Mouse (Mus musculus): ENCODE data around the gene Dcakd. TPM values are rescaled to one million over a fixed set of nuclear protein-coding genes. Genes with fewer than 3 reads are reported as not detected.

Gene Dcakd
- 95.9 and 101 TPM in 2 replicates for polyA plus RNA-seq (2015; fragmentation: Nextera tagmentation; extraction: Ambion mirVana)

GRCm38 (mm10) chr11:103028176-103028891, at the start of gene Dcakd, which contains the start of gene Nmt1:
Gene Dcakd, minus strand, starts transcription at chr11:103028333.
Gene Nmt1, plus strand, starts transcription at chr11:103028190.
- Histone ChIP-seq H3K27ac (replicated peaks) (peak within 1 kb of the TSS; percentile 90), H3K27me3 (replicated peaks) (no peaks in the 10 kb centered on the region), H3K9ac (peak within 1 kb of the TSS; percentile 89), H3K9me3 (no peaks in the 10 kb centered on the region), H3K36me3 (peaks cover 31% of the 10 kb centered on the region), H3K4me3 (peak within 1 kb of the TSS; percentile 60), H3K4me1 (peaks cover 38% of the 10 kb centered on the region), H3K4me2 (peak within 1 kb of the TSS; percentile 79)
- WGBS, result under 1% methylated on average over 36 of the region's 36 CpGs
- peak; percentile 97 for ATAC-seq (ENCODE audit: extremely low read depth, insufficient number of reproducible peaks, low FRiP score, low TSS enrichment)

- no peak overlapping the region for H3K4me2 ChIP-seq
- no peak overlapping the region for H3K9ac ChIP-seq
- peaks cover 21% of the 10 kb centered on the region for H3K27me3 ChIP-seq (replicated peaks)
- no peak overlapping the region for H3K27ac ChIP-seq (replicated peaks)
- H3K9me3 ChIP-seq, result no peaks in the 10 kb centered on the region
- H3K4me3 ChIP-seq, result no peak overlapping the region
- H3K4me1 ChIP-seq, result peaks cover 38% of the 10 kb centered on the region
- ATAC-seq (ENCODE audit: extremely low read depth, insufficient number of reproducible peaks, low FRiP score, low TSS enrichment), result no peak
- WGBS, result 78% methylated on average over 8 of the region's 8 CpGs
- peaks cover 45% of the 10 kb centered on the region for H3K36me3 ChIP-seq
Observed at GRCm38 (mm10) chr11:103076581-103076980, 48.4 kb upstream of the Dcakd start.

- Histone ChIP-seq H3K4me3 (no peak overlapping the region), H3K36me3 (peaks cover 51% of the 10 kb centered on the region), H3K4me2 (no peak overlapping the region), H3K4me1 (peaks cover 38% of the 10 kb centered on the region), H3K27me3 (replicated peaks) (peaks cover 16% of the 10 kb centered on the region), H3K9ac (no peak overlapping the region), H3K9me3 (no peaks in the 10 kb centered on the region), H3K27ac (replicated peaks) (no peak overlapping the region)
- ATAC-seq (ENCODE audit: extremely low read depth, insufficient number of reproducible peaks, low FRiP score, low TSS enrichment), result no peak
- 75% methylated on average over 7 of the region's 7 CpGs for WGBS
Observed at GRCm38 (mm10) chr11:103076010-103076409, 47.9 kb upstream of the Dcakd start.

GRCm38 (mm10) chr11:103074796-103075323, 46.7 kb upstream of the Dcakd start:
- H3K4me2 ChIP-seq, result peak overlapping the region; percentile 39; the same call in 1 of the 2 replicates
- peak overlapping the region; percentile 65 for H3K9ac ChIP-seq
- 17% methylated on average over 10 of the region's 10 CpGs for WGBS
- H3K4me3 ChIP-seq, result 0 out of 2 replicates have a peak overlapping the region, but pooled peaks have one; percentile 10
- peaks cover 62% of the 10 kb centered on the region for H3K36me3 ChIP-seq
- H3K4me1 ChIP-seq, result peaks cover 30% of the 10 kb centered on the region
- no peaks in the 10 kb centered on the region for H3K9me3 ChIP-seq
- no peak for ATAC-seq (ENCODE audit: extremely low read depth, insufficient number of reproducible peaks, low FRiP score, low TSS enrichment)
- peaks cover 5% of the 10 kb centered on the region for H3K27me3 ChIP-seq (replicated peaks)
- H3K27ac ChIP-seq (replicated peaks), result 0 out of 2 replicates have a peak overlapping the region, but pooled peaks have one; percentile 9

- Histone ChIP-seq H3K27ac (replicated peaks) (0 out of 2 replicates have a peak overlapping the region, but pooled peaks have one; percentile 9), H3K4me1 (peaks cover 30% of the 10 kb centered on the region), H3K27me3 (replicated peaks) (no peaks in the 10 kb centered on the region; the same call in 1 of the 2 replicates), H3K4me3 (no peak overlapping the region), H3K9me3 (no peaks in the 10 kb centered on the region), H3K4me2 (peak overlapping the region; percentile 39; the same call in 1 of the 2 replicates), H3K36me3 (peaks cover 69% of the 10 kb centered on the region), H3K9ac (peak overlapping the region; percentile 65; the same call in 1 of the 2 replicates)
- 63% methylated on average over 10 of the region's 10 CpGs for WGBS
- no peak for ATAC-seq (ENCODE audit: extremely low read depth, insufficient number of reproducible peaks, low FRiP score, low TSS enrichment)
Observed at GRCm38 (mm10) chr11:103074121-103074650, 46.1 kb upstream of the Dcakd start.

- ATAC-seq (ENCODE audit: extremely low read depth, insufficient number of reproducible peaks, low FRiP score, low TSS enrichment), result no peak
- no peak overlapping the region for H3K27ac ChIP-seq (replicated peaks)
- no peak overlapping the region for H3K4me3 ChIP-seq
- H3K36me3 ChIP-seq, result peaks cover 74% of the 10 kb centered on the region
- WGBS, result 68% methylated on average over 7 of the region's 7 CpGs
- H3K27me3 ChIP-seq (replicated peaks), result no peaks in the 10 kb centered on the region; the same call in 1 of the 2 replicates
- H3K4me1 ChIP-seq, result peaks cover 30% of the 10 kb centered on the region
- H3K9me3 ChIP-seq, result no peaks in the 10 kb centered on the region
- no peak overlapping the region for H3K4me2 ChIP-seq
- 0 out of 2 replicates have a peak overlapping the region, but pooled peaks have one; percentile 34 for H3K9ac ChIP-seq
Observed at GRCm38 (mm10) chr11:103073671-103074070, 45.5 kb upstream of the Dcakd start.

- no peaks in the 10 kb centered on the region for H3K9me3 ChIP-seq
- H3K9ac ChIP-seq, result no peak overlapping the region
- H3K27me3 ChIP-seq (replicated peaks), result no peaks in the 10 kb centered on the region
- H3K4me1 ChIP-seq, result peaks cover 38% of the 10 kb centered on the region
- peaks cover 78% of the 10 kb centered on the region for H3K36me3 ChIP-seq
- H3K27ac ChIP-seq (replicated peaks), result no peak overlapping the region
- no peak for ATAC-seq (ENCODE audit: extremely low read depth, insufficient number of reproducible peaks, low FRiP score, low TSS enrichment)
- no peak overlapping the region for H3K4me2 ChIP-seq
- no peak overlapping the region for H3K4me3 ChIP-seq
- WGBS, result 93% methylated on average over 10 of the region's 10 CpGs
Observed at GRCm38 (mm10) chr11:103070322-103070880, 42.3 kb upstream of the Dcakd start.

- Histone ChIP-seq H3K9ac (no peak overlapping the region), H3K9me3 (no peaks in the 10 kb centered on the region), H3K4me3 (no peak overlapping the region), H3K27me3 (replicated peaks) (no peaks in the 10 kb centered on the region), H3K27ac (replicated peaks) (no peak overlapping the region), H3K36me3 (peaks cover 82% of the 10 kb centered on the region), H3K4me2 (no peak overlapping the region), H3K4me1 (peaks cover 31% of the 10 kb centered on the region)
- 92% methylated on average over 2 of the region's 2 CpGs for WGBS
- ATAC-seq (ENCODE audit: extremely low read depth, insufficient number of reproducible peaks, low FRiP score, low TSS enrichment), result no peak
Observed at GRCm38 (mm10) chr11:103069731-103070130, 41.6 kb upstream of the Dcakd start.

GRCm38 (mm10) chr11:103068884-103069283, 40.8 kb upstream of the Dcakd start:
- no peak overlapping the region for H3K4me3 ChIP-seq
- no peak overlapping the region for H3K27ac ChIP-seq (replicated peaks)
- no peaks in the 10 kb centered on the region for H3K9me3 ChIP-seq
- WGBS, result 93% methylated on average over 11 of the region's 11 CpGs
- H3K4me2 ChIP-seq, result no peak overlapping the region
- no peaks in the 10 kb centered on the region for H3K27me3 ChIP-seq (replicated peaks)
- H3K36me3 ChIP-seq, result peaks cover 91% of the 10 kb centered on the region
- no peak for ATAC-seq (ENCODE audit: extremely low read depth, insufficient number of reproducible peaks, low FRiP score, low TSS enrichment)
- H3K9ac ChIP-seq, result no peak overlapping the region
- H3K4me1 ChIP-seq, result peaks cover 23% of the 10 kb centered on the region

- Histone ChIP-seq H3K9ac (no peak overlapping the region), H3K4me3 (no peak overlapping the region), H3K36me3 (peaks cover 95% of the 10 kb centered on the region), H3K9me3 (no peaks in the 10 kb centered on the region), H3K27ac (replicated peaks) (peak overlapping the region; percentile 70), H3K27me3 (replicated peaks) (no peaks in the 10 kb centered on the region), H3K4me2 (no peak overlapping the region), H3K4me1 (peaks cover 16% of the 10 kb centered on the region)
- 91% methylated on average over 4 of the region's 4 CpGs for WGBS
- ATAC-seq (ENCODE audit: extremely low read depth, insufficient number of reproducible peaks, low FRiP score, low TSS enrichment), result no peak
Observed at GRCm38 (mm10) chr11:103068272-103068671, 40.1 kb upstream of the Dcakd start.

- Histone ChIP-seq H3K9ac (no peak overlapping the region), H3K27ac (replicated peaks) (peak overlapping the region; percentile 70), H3K4me1 (peaks cover 16% of the 10 kb centered on the region), H3K4me2 (no peak overlapping the region), H3K36me3 (peaks cover 95% of the 10 kb centered on the region), H3K27me3 (replicated peaks) (no peaks in the 10 kb centered on the region), H3K4me3 (no peak overlapping the region), H3K9me3 (no peaks in the 10 kb centered on the region)
- 52% methylated on average over 8 of the region's 8 CpGs for WGBS
- 0 out of 2 replicates have a peak, but pooled peaks have one; percentile 38 for ATAC-seq (ENCODE audit: extremely low read depth, insufficient number of reproducible peaks, low FRiP score, low TSS enrichment)
Observed at GRCm38 (mm10) chr11:103067457-103068001, 39.4 kb upstream of the Dcakd start.

Measured in heart, embryonic 13.5 days (tissue).